Mouse (Mus musculus): ENCODE results near the gene Znrf2.
"Not testable (repeated sequence)": the region's sequence is repeated elsewhere in the genome, so short reads cannot be mapped to it uniquely, and the experiment has no call there.

Gene Znrf2

GRCm38 (mm10) chr6:54849179-54850156 lies 32.8 kb downstream of the Znrf2 start:
- peak in 1 of 2 experiments; percentile 79 for DNase-seq (ENCODE audit: inconsistent age in 2 of 2, low spot score in 1 of 2)

GRCm38 (mm10) chr6:54851778-54852177 lies 35.1 kb downstream of the Znrf2 start:
- peak in 1 of 2 experiments; percentile 59 for DNase-seq (ENCODE audit: inconsistent age in 2 of 2, low spot score in 1 of 2)

GRCm38 (mm10) chr6:54852669-54853068 lies 36.0 kb downstream of the Znrf2 start:
- no peak for DNase-seq (ENCODE audit: inconsistent age in 2 of 2, low spot score in 1 of 2)

- no peak for DNase-seq (ENCODE audit: inconsistent age in 2 of 2, low spot score in 1 of 2)
Observed at GRCm38 (mm10) chr6:54854859-54855258, 38.1 kb downstream of the Znrf2 start.

- DNase-seq (ENCODE audit: inconsistent age in 2 of 2, low spot score in 1 of 2) = peak; percentile 63 to 85
Observed at GRCm38 (mm10) chr6:54855801-54856583, 39.3 kb downstream of the Znrf2 start.

GRCm38 (mm10) chr6:54859159-54859558 lies 42.4 kb downstream of the Znrf2 start:
- DNase-seq (ENCODE audit: inconsistent age in 2 of 2, low spot score in 1 of 2) = not testable (repeated sequence)

GRCm38 (mm10) chr6:54860180-54860579 lies 43.5 kb downstream of the Znrf2 start:
- DNase-seq (ENCODE audit: inconsistent age in 2 of 2, low spot score in 1 of 2) = no peak

GRCm38 (mm10) chr6:54866731-54867410 lies 50.2 kb downstream of the Znrf2 start:
- DNase-seq (ENCODE audit: inconsistent age in 2 of 2, low spot score in 1 of 2) = peak in 1 of 2 experiments; percentile 78

- DNase-seq (ENCODE audit: inconsistent age in 2 of 2, low spot score in 1 of 2) = peak in 1 of 2 experiments; percentile 60
Observed at GRCm38 (mm10) chr6:54867411-54867745, 50.7 kb downstream of the Znrf2 start.

- no peak for DNase-seq (ENCODE audit: inconsistent age in 2 of 2, low spot score in 1 of 2)
Observed at GRCm38 (mm10) chr6:54873029-54873428, 56.3 kb downstream of the Znrf2 start.

- no peak for DNase-seq (ENCODE audit: inconsistent age in 2 of 2, low spot score in 1 of 2)
Observed at GRCm38 (mm10) chr6:54876782-54877181, 60.1 kb downstream of the Znrf2 start.

GRCm38 (mm10) chr6:54877651-54878050 lies 60.9 kb downstream of the Znrf2 start:
- no peak for DNase-seq (ENCODE audit: inconsistent age in 2 of 2, low spot score in 1 of 2)

- DNase-seq (ENCODE audit: inconsistent age in 2 of 2, low spot score in 1 of 2) = no peak
Observed at GRCm38 (mm10) chr6:54878546-54878945, 61.8 kb downstream of the Znrf2 start.

- peak in 1 of 2 experiments; percentile 72 for DNase-seq (ENCODE audit: inconsistent age in 2 of 2, low spot score in 1 of 2)
Observed at GRCm38 (mm10) chr6:54880086-54880485, 63.4 kb downstream of the Znrf2 start.

GRCm38 (mm10) chr6:54883424-54883823 lies 66.7 kb downstream of the Znrf2 start:
- DNase-seq (ENCODE audit: inconsistent age in 2 of 2, low spot score in 1 of 2) = no peak

- DNase-seq (ENCODE audit: inconsistent age in 2 of 2, low spot score in 1 of 2) = no peak
Observed at GRCm38 (mm10) chr6:54886195-54886594, 69.5 kb downstream of the Znrf2 start.

GRCm38 (mm10) chr6:54890221-54890620 lies 73.5 kb downstream of the Znrf2 start:
- DNase-seq (ENCODE audit: inconsistent age in 2 of 2, low spot score in 1 of 2) = no peak

- DNase-seq (ENCODE audit: inconsistent age in 2 of 2, low spot score in 1 of 2) = no peak
Observed at GRCm38 (mm10) chr6:54891384-54891783, 74.7 kb downstream of the Znrf2 start.

GRCm38 (mm10) chr6:54900256-54900655 lies 83.5 kb downstream of the Znrf2 start:
- no peak for DNase-seq (ENCODE audit: inconsistent age in 2 of 2, low spot score in 1 of 2)

GRCm38 (mm10) chr6:54902547-54902946 lies 85.8 kb downstream of the Znrf2 start:
- DNase-seq (ENCODE audit: inconsistent age in 2 of 2, low spot score in 1 of 2) = no peak
